Mouse (Mus musculus) cortical plate, adult 2 months (tissue): Measurements from ENCODE around the gene Ces1b.
A peak's percentile ranks its signal among the peaks of the same experiment; 100 is the strongest.

ENCODE experiments used
- CTCF ChIP-seq: fragments of 200-500 bp; IDR thresholded peaks from 2 replicates; pipeline ENCODE4 v1.5.1; 2011; ENCODE audit warnings: mild to moderate bottlenecking, control low read depth, low read length; ENCODE audit not compliant: insufficient read depth; ENCODE audit errors: extremely low read depth
- POLR2A ChIP-seq: fragments of 200-500 bp; IDR thresholded peaks from 2 replicates; pipeline ENCODE4 v1.6.1; 2011; ENCODE audit warnings: mild to moderate bottlenecking, low read length, control low read depth; ENCODE audit not compliant: insufficient read depth; ENCODE audit errors: extremely low read depth

- TF ChIP-seq POLR2A = no peak
- peak; percentile 95 for TF ChIP-seq CTCF
These were observed 68.4 kb downstream of the Ces1b start for GRCm38 (mm10) chr8:93011439-93011838.
